Mouse (Mus musculus) ES-E14 (cell line): ENCODE measurements around the gene Gna15. TPM values are rescaled to one million over a fixed set of nuclear protein-coding genes. Genes with fewer than 3 reads are reported as not detected.

ENCODE experiments used
- DNase-seq: peaks from one replicate; pipeline ENCODE4 v3.0.0-alpha.2; 2013; ENCODE audit warnings: low read depth, low spot score
- H3K27ac ChIP-seq: 2 replicates; pipeline ENCODE4 v1.5.1; 2012; ENCODE audit warnings: low read depth, mild to moderate bottlenecking, low read length, moderate library complexity, mixed read lengths; ENCODE audit not compliant: poor library complexity, insufficient read depth, severe bottlenecking
- H3K36me3 ChIP-seq: 2 replicates; pipeline ENCODE4 v1.6.1; 2012; ENCODE audit warnings: mild to moderate bottlenecking, low read length, moderate library complexity, mixed read lengths; ENCODE audit not compliant: control insufficient read depth, poor library complexity, insufficient read depth, severe bottlenecking
- H3K4me1 ChIP-seq, 2 experiments: fragments of 150-350 bp in 1 of 2; sonication (generic) in 1 of 2; 2 replicates each; pipeline ENCODE4 v1.6.1; 2012; ENCODE audit warnings: low read length in 2 of 2, mild to moderate bottlenecking in 1 of 2, mixed read lengths in 1 of 2; ENCODE audit not compliant: control insufficient read depth in 2 of 2, insufficient read depth in 2 of 2, poor library complexity in 1 of 2
- H3K4me3 ChIP-seq, 2 experiments: fragments of 150-350 bp in 1 of 2; sonication (generic) in 1 of 2; 2 replicates each; pipeline ENCODE4 v1.5.1; 2012; ENCODE audit warnings: low read length in 2 of 2, low read depth in 1 of 2, mild to moderate bottlenecking in 1 of 2, mixed read lengths in 1 of 2; ENCODE audit not compliant: insufficient read depth in 1 of 2, poor library complexity in 1 of 2, severe bottlenecking in 1 of 2
- H3K9ac ChIP-seq: 2 replicates; pipeline ENCODE4 v1.6.1; 2012; ENCODE audit warnings: low read depth, mild to moderate bottlenecking, low read length, mixed read lengths; ENCODE audit not compliant: poor library complexity, insufficient read depth, severe bottlenecking
- H3K9me3 ChIP-seq: fragments of 150-350 bp; sonication (generic); 2 replicates; pipeline ENCODE4 v1.6.1; 2012; ENCODE audit warnings: low read depth, mild to moderate bottlenecking, low read length; ENCODE audit not compliant: control insufficient read depth, insufficient read depth
- CHD2 ChIP-seq: IDR thresholded peaks from 2 replicates; pipeline ENCODE4 v1.6.1; 2014; ENCODE audit warnings: mild to moderate bottlenecking, low read depth, low read length, inconsistent platforms
- HCFC1 ChIP-seq: IDR thresholded peaks from 2 replicates; pipeline ENCODE4 v1.6.1; 2012; ENCODE audit warnings: low read length, inconsistent platforms, borderline replicate concordance; ENCODE audit not compliant: insufficient read depth
- MAFK ChIP-seq: IDR thresholded peaks from 2 replicates; pipeline ENCODE4 v1.6.1; 2014; ENCODE audit warnings: mild to moderate bottlenecking, low read depth, low read length, inconsistent platforms; ENCODE audit not compliant: insufficient read depth
- ZC3H11A ChIP-seq: IDR thresholded peaks from 2 replicates; pipeline ENCODE4 v1.6.1; 2012; ENCODE audit warnings: low read depth, mild to moderate bottlenecking, inconsistent platforms, low read length, borderline replicate concordance
- ZNF384 ChIP-seq: IDR thresholded peaks from 2 replicates; pipeline ENCODE4 v1.6.1; 2012; ENCODE audit warnings: low read depth, low read length, inconsistent platforms
- in situ Hi-C, 2 experiments: fragments of 600-800 bp; cut with MboI; formaldehyde crosslinking; loops; one replicate each; pipeline ENCODE4 v1.15.1; 2025; ENCODE audit warnings: low sequenced_read_pairs in 2 of 2, inconsistent platforms in 1 of 2; ENCODE audit not compliant: unreplicated experiment in 2 of 2
- total RNA-seq: library from RNA; depleted of rRNA; stranded (reverse); fragments of 300-350 nt; gene quantifications from 2 replicates; pipeline ENCODE4 v1.2.3, GENCODE M21; 2012

Gna15 gene
- total RNA-seq, 1 experiment = 11.8 TPM

GRCm38 (mm10) chr10:81565257-81566228 is 41.5 kb upstream of the Gna15 start:
- in situ Hi-C loops = no loop called here
- H3K36me3 ChIP-seq = peaks cover 6% of the 10 kb centered on the region
- H3K4me1 ChIP-seq = peaks cover 8 to 38% of the 10 kb centered on the region in 2 experiments; a peak in 3 of 4 replicates
- no peak overlapping the region; a peak in 1 of 4 replicates for H3K4me3 ChIP-seq
- TF ChIP-seq HCFC1 (no peak), ZNF384 (no peak), MAFK (no peak), ZC3H11A (no peak), CHD2 (no peak)
- H3K9me3 ChIP-seq = no peaks in the 10 kb centered on the region
- DNase-seq = no peak
- no peak overlapping the region for H3K27ac ChIP-seq
- peak overlapping the region; percentile 19; the same call in 1 of the 2 replicates for H3K9ac ChIP-seq

DNA sequence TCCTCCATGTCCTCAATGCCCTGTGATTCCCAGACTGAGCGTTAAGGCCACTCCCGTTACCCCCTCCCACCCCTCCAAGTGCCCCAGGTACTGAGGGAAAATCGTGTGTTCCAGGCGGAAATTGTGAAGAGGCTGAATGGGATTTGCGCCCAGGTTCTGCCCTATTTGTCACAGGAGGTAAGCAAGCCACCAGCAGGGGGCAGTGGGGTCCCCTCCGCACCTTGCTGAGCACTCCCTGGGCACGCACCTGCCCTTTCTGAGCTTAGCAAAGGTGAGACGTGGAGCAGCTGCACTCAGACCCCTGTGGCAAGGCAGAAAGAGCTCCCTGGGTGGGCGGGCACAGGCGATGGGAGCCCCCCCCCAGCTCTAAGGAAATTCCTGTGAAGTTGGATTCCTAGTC is 40.7 kb upstream of the Gna15 start:
- Histone ChIP-seq H3K36me3 (peaks cover 6% of the 10 kb centered on the region), H3K9me3 (no peaks in the 10 kb centered on the region), H3K27ac (no peak overlapping the region), H3K4me1 (peaks cover 8 to 40% of the 10 kb centered on the region in 2 experiments; a peak in 3 of 4 replicates), H3K4me3 (peak overlapping the region; percentile 18 to 45; a peak in 2 of 4 replicates), H3K9ac (peak overlapping the region; percentile 26; the same call in 1 of the 2 replicates)
- TF ChIP-seq ZNF384 (no peak), CHD2 (no peak), HCFC1 (no peak), MAFK (no peak), ZC3H11A (no peak; the same call in 1 of the 2 replicates)
- peak; percentile 73 for DNase-seq
- in situ Hi-C loops = no loop called here

DNA sequence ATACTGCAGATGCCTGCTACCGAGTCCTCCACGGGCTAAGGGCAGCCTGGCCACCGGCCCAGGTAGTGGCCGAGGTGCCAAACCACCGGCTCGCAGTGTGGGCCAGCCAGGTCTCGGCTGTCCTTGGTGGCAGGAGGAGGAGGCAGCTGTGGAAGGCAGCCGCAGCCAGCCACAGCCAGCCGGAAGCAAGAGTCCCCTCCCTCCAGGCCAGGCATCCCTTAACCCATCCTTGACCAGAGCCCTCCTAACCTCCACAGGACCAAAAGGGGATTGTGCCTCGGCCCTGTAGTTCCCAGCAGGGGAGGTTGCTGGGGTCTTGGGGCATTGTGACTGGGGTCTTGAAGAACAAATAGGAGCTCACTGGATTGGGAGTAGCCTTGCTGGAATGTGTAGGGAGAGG is 40.2 kb upstream of the Gna15 start:
- peak; percentile 48 for DNase-seq
- Histone ChIP-seq H3K27ac (no peak overlapping the region), H3K9ac (peak overlapping the region; percentile 26; the same call in 1 of the 2 replicates), H3K4me1 (peaks cover 8 to 40% of the 10 kb centered on the region in 2 experiments; a peak in 3 of 4 replicates), H3K9me3 (no peaks in the 10 kb centered on the region), H3K4me3 (peak overlapping the region; percentile 18 to 45), H3K36me3 (peaks cover 6% of the 10 kb centered on the region)
- TF ChIP-seq ZC3H11A (no peak), CHD2 (no peak), MAFK (no peak), HCFC1 (no peak), ZNF384 (no peak)
- in situ Hi-C loops = no loop called here

GRCm38 (mm10) chr10:81563481-81563880 is 39.5 kb upstream of the Gna15 start:
- Histone ChIP-seq H3K36me3 (peaks cover 6% of the 10 kb centered on the region), H3K9me3 (no peaks in the 10 kb centered on the region), H3K27ac (no peak overlapping the region), H3K4me3 (peak overlapping the region in 1 of 2 experiments; percentile 18; a peak in 1 of 4 replicates), H3K4me1 (peaks cover 8 to 38% of the 10 kb centered on the region in 2 experiments; a peak in 3 of 4 replicates), H3K9ac (no peak overlapping the region)
- DNase-seq = no peak
- in situ Hi-C loops = no loop called here
- TF ChIP-seq ZC3H11A (no peak), MAFK (no peak), CHD2 (no peak), ZNF384 (no peak), HCFC1 (no peak)
